Mouse (Mus musculus) left cerebral cortex, postnatal 36 days (tissue): ENCODE data around the gene Zfp871. TPM values are rescaled to one million over a fixed set of nuclear protein-coding genes. Genes with fewer than 3 reads are reported as not detected.

Source experiments
- DNase-seq, 2 experiments: peaks; one replicate each; pipeline ENCODE4 v3.0.0; 2021 to 2022; ENCODE audit warnings: low spot score in 2 of 2, mixed read lengths in 1 of 2
- intact Hi-C: fragments of 180-260 bp; cut with DNase I; formaldehyde crosslinking; loops from one replicate; pipeline ENCODE4 v1.15.1; 2025
- total RNA-seq, 2 experiments: library from RNA; stranded (reverse); gene quantifications; 2 replicates each; pipeline ENCODE4 v1.2.3; 2021

The Zfp871 gene
- total RNA-seq = 10 to 100 TPM; 66.0 to 88.5 TPM

DNA sequence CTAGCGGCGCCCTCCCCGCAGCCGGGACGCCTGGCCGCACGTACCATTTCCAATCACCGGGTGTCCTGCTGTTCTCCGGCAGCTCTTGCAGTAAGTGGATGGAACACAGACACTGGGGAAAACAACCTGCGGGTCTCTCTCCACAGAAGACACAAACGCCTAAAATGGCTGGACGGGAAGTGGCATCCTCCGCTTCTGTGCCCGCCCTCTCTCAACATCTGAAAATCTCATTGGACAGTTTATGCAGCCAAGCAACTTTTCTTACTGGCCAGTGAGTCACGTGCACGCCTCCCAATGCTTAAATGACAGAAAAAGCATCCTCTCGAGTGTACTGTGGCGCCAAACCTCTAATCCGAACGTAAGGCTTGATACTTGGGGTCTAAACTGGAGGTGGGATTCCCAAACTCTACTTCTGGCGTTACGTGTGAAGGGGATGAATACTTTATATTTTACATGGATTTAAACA, at the start of gene Zfp871:
TSS of gene Zfp871 (minus strand) at position 194 of the 466 bp plus-strand sequence.
- intact Hi-C loops = no loop called here
- DNase-seq = peak; percentile 85 to 87

DNA sequence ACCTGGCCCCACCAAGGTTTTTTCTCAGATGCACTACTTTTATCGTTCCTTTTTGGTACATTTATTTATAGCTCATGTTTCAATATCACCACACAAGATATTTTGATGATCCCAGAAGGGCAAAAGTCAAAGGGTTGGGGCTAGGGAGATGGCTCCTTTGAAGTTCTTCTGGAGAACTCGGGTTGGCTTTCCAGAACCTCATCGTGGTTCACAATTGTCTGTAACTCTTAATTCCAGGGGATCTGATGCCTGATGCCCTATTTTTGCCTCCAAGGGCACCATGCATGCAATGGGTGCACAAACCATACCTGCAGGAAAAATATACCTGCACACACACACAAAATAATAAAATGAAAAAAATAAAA, 42.3 kb upstream of the Zfp871 start:
- intact Hi-C loops = no loop called here
- no peak for DNase-seq

DNA sequence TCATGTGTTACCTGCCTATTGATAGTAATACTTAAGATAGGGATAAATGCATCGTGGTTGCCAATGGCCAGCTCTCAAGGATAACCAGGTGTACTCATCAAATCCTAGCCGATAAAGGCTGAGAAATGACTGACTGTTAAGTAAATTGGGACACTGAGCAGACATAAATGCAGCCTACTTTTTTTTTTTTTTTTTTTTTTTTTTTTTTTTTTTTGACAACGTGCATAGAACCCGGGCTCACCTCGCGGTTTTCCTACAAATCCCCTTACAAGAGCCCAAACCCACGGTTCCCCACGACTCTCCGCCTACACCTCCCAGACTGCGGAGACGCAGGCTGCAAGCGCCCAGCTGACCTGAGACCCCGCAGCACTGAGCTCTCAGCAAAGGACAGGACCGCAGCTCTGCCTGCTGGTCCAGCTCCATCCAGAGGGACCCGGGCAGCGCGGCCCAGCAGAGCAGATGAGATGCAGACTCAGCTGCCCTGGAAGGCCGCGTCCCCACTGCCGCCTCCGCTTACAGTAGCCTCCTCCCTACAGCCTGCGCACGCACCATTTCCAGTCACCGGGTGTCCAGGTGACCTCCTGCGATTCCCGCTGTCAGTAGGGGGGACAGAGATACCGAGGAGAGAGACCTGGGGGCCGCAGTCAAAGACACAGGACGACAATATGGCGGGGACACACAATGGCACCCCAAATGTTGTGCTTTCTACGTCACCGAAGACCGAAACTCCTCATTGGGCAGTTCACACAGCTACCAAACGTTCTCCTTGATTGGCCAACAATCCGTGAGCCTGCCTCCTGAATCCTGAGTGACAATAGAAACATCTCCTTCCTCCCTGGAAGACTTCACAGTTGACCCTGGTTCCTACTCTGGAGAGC, 41.7 kb upstream of the Zfp871 start, which contains the start of gene Zfp799:
TSS of gene Zfp799 (minus strand) at position 722 of the 878 bp plus-strand sequence.
- peak; percentile 80 to 85 for DNase-seq
- intact Hi-C loops = no loop called here

DNA sequence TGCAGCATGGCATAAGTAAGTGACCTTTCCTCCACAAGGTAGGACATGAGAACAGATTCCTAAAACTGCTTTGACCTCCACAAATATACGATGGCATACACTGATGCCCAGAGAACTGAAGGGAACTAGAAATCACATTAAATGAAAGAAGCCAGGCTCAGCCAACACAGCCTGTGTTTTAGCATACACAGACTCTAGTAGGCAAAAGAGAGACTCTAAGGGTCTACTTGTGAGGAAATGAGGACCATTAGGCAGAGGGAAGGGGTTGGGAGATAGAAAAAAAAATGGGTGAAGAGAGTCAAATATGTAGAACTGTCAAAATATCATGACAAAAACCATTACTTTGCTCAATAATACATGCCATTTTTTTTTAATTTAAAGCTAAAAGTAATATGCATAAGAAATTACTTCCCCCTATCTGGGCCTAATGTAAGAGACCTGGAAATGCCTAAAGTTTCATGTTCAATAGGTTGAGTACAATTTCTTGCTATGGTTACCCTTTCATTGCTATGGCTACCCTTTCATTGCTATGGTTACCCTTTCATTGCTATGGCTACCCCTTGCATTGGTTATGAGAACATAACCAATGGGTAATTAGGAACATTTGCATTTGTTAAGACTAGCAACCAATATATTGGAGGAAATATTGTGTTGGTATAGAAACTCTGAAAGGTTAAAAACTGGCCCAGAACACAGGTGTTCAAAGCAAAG, 28.1 kb upstream of the Zfp871 start:
- intact Hi-C loops = no loop called here
- no peak for DNase-seq

DNA sequence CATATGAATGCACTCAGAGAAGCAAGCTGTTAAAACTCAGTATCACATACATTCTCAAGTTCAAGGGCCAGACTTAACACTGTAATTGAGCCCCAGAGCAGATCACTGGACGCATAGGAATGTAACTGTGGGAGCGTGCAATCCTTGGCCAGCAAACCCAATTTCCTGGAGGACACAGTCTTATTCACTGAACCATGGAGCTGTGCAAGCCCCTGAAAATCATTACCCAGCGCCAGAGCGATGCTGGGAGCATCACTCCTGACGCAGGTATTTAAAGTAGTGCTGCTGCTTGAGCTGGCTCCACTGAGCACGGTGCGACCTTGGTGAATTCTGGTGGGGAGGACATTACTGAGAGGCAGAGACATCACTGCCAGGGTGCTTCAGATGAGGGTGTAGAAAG, 26.0 kb upstream of the Zfp871 start:
- intact Hi-C loops = no loop called here
- no peak for DNase-seq

DNA sequence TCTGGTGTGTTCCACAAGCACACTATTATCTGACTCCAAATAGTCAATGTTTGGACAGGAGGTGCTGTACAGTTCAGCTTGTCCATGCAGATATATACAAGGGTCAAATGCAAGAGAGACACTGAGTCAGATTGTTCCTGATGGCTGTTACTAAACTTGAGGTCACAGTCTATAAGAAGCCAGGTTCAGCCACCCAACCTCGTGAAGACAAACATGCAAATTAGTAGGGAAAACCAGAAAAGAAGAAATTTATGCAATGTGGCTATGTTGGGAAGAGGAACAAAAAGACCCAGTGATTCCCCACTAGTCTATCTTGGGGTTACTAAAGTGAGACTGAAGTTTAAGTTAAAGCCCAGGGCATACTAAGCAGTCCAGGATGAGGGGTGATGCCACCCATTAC, 22.6 kb upstream of the Zfp871 start:
- DNase-seq = no peak
- intact Hi-C loops = no loop called here

DNA sequence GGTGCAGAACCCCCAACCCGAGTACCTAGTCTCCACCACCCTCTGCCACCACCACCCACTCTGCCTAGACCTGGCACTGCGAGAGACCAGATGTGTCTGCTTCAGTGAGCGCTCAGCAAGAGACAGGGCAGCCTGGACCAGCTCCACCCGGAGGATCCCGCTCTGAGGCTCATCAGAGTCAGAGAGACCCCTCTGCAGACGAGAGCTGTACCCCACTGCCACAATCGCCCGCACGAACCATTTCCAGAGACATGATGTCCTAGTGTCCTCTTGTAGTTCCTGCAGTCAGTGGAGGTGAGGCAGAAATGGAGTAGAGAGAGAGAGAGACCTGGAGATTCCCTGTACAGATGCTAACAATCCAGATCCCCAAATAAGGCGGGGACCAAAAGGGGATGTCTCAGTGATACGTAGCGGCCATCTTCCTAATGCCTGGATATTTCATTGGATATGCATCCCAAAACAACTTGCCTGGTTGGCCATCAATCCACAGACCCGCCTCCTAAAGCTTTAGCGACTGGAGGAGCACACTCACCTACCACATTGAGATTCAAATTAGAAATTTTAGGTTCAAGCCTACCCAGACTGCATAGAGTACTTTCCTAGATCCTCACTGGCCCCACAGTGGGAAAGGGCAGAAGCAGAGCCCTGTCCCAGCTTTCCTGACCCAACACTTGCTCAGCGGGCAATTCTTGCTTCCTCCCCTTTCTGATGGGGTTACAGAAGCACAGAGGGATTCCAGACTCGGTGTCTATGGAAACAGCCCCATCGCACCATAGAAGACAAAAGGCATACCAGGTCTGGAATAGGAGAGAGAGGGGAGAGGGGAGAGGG, 21.7 kb upstream of the Zfp871 start, which contains the start of gene Zfp811:
TSS of gene Zfp811 (minus strand) at position 388 of the 831 bp plus-strand sequence.
- intact Hi-C loops = no loop called here

DNA sequence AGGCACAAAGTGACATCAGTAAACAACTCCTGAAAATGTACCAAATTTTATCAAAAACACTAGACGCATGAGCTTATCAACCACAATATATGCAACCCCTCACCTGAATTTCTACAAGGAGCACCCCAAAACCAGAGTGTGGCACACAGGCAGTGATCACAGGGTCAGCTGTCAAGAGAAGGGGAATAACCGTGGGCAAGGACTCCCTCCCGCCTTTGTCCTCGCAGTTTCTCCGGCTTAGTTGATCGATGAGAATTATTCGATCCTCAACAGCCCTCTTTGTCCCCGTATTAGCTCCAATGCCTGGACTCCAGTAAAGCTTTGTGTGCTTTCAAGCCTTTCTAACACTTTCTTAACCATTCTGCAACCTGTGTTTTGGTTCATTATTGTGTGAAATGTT, 20.8 kb upstream of the Zfp871 start:
- intact Hi-C loops = no loop called here
- no peak for DNase-seq

More for the DNA sequence above, 21.7 kb upstream of the Zfp871 start, which contains the start of gene Zfp811:
- peak; percentile 47 to 50 for DNase-seq

DNA sequence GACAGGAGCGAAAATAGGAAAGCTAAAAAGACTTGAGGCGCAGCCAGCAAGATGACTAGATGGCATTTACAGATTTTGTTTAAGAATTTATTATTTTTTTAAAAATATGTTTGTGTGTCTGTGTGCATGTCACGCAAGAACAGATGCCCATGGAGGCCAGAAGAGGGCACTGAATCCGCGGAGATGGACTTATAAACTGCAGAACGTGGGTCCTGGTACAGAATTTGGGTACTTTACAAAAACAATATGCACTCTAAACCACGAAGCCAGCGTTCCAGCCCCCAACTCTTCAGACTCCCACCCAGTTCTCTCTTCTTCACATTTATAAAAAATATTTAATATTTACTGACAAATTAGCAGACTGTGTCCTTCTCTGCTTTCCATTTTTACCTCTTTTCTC, 1.2 kb upstream of the Zfp871 start:
- no peak for DNase-seq
- intact Hi-C loops = no loop called here

DNA sequence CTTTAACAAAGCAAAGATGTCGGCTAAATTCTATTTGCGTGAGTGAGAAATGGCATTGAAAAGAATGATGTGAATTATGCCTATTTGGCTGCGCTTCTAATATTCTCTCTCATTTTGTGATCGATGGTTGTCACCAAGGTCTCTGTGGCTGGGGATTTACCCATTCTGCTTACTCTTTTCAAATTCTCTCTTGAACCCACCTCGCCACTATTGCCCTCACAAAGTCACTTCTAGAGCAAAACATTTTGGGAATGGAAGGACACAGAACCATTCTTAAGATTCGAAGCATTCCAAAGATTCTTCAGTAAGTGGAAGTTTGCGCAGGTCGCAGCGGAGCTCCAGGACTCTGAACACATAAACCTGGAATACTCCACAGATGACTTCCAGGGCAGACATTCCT, 489 bp upstream of the Zfp871 start:
- DNase-seq = no peak
- intact Hi-C loops = no loop called here

DNA sequence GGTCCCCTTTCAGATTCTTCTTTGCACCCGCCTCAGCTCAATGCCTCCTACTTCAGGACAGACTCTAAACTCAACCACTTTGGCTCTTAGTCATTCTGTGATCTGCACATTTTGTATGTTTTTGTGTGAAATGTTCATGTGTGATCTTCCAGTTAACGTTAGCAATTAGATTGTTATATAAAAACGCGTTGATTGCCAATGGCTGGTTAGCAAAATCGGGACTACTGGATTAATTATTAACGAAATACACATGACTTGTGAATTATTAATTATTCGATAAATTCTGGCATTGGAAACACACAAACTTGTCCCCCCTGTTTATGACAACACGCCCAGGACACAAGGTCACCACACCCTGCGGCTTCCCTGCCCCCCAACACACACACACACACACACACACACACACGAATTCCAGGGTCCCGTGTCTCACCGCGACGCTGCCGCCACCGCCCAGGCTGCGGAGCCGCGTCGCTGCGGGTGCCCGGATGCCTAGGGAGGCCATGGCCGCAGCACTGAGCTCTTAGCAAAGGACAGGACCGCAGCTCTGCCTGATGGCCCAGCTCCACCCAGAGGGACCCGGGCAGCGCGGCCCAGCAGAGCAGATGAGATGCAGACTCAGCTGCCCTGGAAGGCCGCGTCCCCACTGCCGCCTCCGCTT, 522 bp downstream of the Zfp871 start:
- intact Hi-C loops = no loop called here
- no peak for DNase-seq

DNA sequence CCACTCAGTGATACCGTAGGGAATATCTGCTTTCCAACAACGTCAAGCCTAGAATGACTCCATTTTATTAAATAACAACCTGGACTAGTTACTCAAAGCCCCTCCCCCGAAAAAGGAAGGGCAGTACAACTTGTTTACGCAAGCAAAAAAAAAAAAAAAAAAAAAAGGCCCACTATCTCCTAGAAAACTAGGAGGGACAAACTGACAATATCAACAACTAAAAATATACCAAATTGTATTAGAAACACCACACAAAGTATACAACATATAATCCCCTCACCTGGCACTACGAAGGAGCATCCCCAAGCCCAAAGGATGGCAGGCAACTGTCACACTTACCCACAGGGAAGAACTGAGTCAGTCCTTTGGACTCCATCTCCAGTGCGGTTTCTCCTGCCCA, 1.1 kb downstream of the Zfp871 start:
- intact Hi-C loops = no loop called here
- DNase-seq = no peak

DNA sequence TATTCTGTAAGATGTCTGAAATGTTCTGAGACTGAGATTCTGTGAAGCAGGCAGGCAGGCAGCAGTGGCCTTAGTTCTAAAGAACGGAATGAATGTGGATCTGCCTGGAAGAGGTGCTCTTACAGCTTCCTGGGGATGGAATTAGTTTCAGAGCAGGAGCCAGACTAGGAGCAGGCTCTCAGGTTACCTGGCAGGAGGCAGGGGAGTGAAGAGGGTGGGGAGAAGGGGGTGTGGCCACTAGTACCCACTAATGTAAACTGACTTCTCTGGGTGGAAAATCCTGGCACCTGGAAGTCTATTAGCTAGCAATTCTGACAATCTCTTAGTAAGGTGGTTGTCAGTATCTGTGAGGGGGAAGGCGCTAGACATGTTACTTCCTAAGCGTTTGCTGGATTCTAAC, 2.4 kb downstream of the Zfp871 start:
- no peak for DNase-seq
- intact Hi-C loops = no loop called here

DNA sequence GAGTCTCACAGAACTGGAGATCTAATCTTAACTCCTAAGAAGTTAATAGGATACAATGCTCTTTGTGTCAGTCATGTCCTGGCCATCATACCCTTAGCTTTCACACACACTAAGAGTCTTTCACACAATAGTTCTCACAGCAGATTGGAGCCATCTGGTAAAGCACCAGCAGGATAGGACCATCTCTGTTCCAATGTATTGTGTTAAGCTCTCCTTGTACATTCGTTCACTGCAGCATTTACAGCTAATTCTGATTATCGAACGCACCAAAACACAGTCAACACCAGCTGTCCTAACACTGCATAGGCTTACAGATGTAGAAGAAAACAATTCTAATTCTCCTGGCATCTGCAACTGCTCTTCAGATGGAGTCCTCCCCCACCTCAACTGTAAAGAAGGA, 10.5 kb downstream of the Zfp871 start:
- intact Hi-C loops = loop anchor here (10.0 kb wide), 1 partner anchor 177 kb away; no protein-coding TSS in a partner anchor
- DNase-seq = no peak

DNA sequence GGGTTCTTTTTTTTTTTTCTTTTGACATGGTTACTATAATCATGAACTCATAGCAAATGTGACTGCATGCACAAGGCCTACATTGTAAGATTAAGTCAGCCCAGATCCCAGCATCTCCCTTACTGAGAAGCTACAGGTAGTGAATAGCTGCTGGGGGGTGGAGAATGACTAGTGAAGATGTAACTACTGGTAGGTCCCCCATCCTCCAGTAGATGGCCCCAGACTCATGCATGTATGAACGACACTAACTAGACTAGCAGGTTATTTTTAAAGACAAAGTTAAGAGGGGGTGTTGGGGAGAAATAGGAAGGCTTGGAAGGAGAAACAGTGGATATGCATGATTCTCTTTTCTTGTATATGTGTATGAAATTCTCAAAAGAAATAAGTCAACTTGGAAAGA, 16.9 kb downstream of the Zfp871 start:
- no peak for DNase-seq
- intact Hi-C loops = loop anchor here (10.0 kb wide), 1 partner anchor 184 kb away; no protein-coding TSS in a partner anchor

DNA sequence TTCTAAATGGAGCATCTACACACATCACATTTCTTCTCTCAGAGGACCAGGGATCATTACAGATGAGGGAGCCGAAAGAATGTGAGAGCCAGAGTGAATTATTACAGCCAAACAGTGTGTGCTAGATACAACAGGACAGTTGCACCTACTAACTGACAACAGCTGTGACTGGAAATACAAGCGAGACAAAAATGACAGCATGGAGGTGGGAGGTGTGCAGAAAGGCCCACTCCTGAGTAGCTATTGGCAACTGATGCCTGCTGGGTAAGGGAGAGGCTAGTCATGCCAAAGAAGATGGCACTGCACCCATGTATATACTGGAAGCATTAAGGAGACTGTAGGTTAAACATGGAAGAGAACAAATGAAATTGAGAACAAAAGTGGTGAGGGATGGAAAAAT, 21.7 kb downstream of the Zfp871 start:
- intact Hi-C loops = no loop called here
- no peak for DNase-seq

DNA sequence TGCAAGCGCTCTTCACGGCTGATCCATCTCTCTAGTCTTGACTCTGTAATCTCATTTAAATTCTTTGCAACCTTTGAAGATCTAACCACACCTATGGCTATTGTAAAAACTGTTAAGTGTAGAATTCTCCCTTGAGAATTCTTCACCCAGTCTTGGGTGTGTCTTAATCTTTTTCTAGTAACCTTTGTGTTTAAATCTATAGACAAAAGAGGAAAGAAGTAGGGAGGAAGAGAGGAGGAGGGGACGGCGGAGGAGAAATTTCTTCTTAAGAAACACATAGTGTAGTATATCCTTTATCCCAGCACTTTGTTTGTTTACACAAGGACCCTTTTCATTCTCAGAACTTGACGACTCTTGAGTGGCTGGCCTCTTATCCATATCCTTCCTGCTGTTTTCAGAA, 30.8 kb downstream of the Zfp871 start:
- intact Hi-C loops = no loop called here
- DNase-seq = no peak

DNA sequence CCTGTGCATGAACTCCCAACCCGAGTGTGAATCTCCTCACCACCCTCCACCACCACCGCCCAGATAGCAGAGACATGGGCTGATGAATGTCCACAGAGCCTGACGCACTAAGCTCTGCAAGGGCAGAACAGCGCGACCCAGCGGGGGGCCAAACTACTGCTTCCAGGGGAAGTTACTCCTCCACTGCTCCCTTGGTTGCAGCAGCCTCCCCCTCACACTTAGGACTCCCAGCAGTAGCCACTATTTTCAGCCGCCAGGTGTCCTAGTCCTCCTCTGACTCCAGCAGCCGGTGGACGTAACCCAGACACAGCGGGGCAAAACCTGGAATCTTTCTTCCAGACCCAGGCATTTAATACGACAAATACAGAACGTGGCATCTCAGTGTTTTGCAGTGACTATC, 34.5 kb downstream of the Zfp871 start:
- intact Hi-C loops = no loop called here
- DNase-seq = no peak

DNA sequence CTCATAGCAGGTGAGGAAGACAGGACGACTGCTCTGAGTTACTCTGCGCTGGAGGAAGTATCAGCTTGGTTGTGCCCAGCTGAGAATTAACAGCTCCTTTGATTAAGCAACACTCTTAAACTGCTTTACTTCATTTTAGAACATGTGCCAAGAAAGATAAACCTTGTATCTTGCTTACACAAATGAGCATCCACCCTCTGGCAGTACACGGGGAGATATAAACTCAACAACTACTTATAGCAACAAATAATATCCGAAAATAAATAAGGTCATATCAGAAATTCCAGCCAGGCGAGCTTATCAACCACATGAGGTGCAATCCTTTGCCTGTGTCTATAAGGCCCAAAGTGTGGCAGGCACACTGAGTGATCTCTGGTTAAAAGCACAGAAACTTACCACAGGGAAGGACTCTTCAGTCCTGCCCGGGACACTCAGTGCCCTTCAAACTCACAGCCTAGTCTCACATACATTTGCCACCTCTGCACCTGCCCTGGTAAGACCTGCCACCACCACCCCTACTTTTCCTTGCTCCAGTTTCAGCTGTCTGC, 35.2 kb downstream of the Zfp871 start:
- intact Hi-C loops = no loop called here

More for the DNA sequence above, 35.2 kb downstream of the Zfp871 start:
- no peak for DNase-seq
